Mouse (Mus musculus): ENCODE measurements around the gene Eif2s2. TPM values are rescaled to one million over a fixed set of nuclear protein-coding genes. Genes with fewer than 3 reads are reported as not detected.
A peak's percentile ranks its signal among the peaks of the same experiment; 100 is the strongest.

Eif2s2 gene
- total RNA-seq, 2 experiments from 2014 or later: 53.5 to 55.3 TPM

DNA sequence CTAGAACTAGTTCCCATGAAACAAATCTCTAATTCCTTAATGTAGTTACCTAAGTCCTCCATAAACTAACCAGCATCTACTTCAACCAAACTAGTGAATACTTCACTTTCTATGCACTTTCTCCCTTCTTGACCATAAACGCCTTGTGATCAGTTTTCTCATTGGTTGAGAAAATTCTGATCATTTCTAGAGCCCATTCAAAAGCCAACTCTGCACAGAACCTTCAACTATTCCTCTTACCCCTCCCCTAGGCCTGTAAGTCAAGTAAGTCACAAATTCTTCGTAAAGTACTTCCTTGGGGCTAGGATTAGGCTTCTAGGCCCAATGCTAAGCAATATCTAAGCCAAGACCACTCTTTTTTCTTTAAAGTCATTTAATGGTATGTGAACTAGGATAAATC is 1.1 kb downstream of the Eif2s2 start:
- no peak for DNase-seq

DNA sequence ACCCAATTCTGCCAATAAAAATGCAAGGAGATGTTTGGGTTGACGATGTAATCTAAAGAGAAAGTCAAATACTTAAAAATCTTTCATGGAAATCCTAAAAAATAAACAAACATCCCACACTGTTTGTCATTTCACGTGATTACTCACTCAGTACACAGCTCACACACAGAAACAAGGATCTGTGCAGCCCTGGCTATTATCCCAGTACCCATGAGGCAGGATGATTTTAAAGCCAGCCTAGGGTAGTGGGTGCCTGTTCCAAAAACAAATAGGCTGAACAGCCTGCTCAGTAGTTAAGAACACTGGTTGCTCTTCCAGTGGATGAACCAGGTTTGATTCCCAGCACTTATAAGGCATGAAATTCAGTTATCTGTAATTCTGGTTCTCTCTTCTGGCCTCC is 16.1 kb downstream of the Eif2s2 start:
- peak in 1 of 2 experiments; percentile 13 for DNase-seq

DNA sequence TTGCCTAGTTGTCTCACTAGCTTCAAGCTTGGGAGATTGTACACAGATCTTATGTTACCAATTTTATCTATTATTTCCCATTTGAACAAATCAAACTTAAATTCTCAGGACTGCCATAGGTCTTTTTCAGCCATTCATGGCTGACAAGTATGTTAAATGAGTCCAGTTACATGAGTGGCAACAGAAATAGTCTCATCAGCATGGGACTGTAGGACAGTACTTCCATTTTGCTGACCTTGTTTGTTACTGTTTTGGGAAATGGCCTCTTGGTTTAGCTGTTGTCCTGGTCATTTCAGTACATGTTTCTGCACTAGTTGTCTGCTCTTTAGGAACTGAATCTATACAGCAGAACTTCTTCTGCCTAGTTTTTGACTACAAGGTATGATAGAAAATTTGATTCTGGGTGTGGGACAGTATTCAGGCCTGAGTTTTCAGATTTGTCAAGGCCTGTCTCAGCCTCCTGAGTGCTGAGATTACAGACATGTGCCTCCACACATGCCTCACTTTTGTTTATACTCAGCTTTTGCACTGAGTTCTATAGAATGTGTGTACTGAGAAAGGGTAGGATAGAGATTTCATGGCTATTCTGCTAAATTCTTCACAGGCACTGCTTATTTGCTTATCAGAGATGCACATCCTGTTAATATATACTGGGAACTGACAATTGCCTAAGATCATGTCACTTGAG is 22.6 kb downstream of the Eif2s2 start:
- no peak for DNase-seq

GRCm38 (mm10) chr2:154868106-154868505 is 24.6 kb downstream of the Eif2s2 start:
- DNase-seq: no peak

DNA sequence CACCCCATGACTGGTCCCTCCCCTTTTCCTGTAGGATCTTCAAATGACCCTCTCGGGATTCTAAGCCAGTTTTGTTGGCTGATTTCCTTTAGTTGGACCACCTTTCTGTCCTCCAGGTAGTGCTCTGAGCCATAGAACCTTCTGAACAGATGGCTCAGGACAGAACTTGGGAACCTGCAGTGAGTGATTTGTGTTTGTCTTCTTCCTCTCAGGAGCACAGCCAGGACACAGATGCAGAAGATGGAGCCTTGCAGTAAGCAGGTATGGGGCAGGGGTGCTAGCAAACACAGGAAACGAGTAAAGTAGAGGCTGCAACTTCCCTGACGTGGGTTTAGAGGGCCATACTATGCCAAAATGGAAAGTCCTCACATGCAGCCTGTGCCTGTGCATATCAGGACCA is 27.0 kb downstream of the Eif2s2 start:
- DNase-seq: no peak

GRCm38 (mm10) chr2:154863672-154864071 is 29.1 kb downstream of the Eif2s2 start:
- DNase-seq: peak; percentile 11 to 18

DNA sequence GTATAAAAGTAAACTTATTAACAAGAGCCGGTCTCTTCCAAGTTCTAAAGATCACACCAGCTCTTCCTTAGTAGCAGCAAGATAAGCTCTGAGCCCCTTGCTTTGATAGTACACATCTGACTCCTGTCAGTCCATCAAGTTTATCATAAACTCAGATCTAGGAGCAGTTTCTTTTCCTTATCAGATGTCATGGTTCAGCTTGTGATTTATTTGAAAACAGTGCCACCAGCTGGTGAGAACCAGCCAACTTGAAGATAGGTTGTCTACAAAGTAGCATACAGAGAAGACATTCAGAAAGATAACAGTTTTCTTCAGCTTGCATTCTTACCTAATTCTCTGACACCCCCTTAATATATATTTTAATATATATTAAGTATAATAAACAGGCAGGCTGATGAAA is 37.4 kb downstream of the Eif2s2 start:
- DNase-seq: peak; percentile 18 to 43

- no peak for DNase-seq
Observed at GRCm38 (mm10) chr2:154848086-154848485, 44.6 kb downstream of the Eif2s2 start.

DNA sequence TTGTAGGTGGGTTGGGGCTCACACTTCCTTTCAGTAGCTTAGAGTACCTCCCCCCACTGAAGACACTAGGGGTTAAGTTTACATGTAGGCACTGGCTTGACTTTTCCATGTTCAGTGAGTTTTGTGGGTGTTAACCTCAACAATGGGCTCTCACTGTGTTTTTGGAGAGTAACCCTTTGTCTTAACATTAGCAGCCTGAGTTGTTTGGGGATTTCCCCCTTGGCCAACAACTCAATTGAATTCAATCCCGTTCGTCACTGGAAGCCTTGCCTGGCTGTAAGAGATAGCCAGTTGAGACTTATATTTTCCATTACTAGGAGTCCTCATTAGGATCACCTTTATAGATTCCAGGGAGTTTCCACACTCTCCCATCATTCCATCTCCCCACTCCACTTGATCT is 56.2 kb downstream of the Eif2s2 start:
- DNase-seq: no peak

DNA sequence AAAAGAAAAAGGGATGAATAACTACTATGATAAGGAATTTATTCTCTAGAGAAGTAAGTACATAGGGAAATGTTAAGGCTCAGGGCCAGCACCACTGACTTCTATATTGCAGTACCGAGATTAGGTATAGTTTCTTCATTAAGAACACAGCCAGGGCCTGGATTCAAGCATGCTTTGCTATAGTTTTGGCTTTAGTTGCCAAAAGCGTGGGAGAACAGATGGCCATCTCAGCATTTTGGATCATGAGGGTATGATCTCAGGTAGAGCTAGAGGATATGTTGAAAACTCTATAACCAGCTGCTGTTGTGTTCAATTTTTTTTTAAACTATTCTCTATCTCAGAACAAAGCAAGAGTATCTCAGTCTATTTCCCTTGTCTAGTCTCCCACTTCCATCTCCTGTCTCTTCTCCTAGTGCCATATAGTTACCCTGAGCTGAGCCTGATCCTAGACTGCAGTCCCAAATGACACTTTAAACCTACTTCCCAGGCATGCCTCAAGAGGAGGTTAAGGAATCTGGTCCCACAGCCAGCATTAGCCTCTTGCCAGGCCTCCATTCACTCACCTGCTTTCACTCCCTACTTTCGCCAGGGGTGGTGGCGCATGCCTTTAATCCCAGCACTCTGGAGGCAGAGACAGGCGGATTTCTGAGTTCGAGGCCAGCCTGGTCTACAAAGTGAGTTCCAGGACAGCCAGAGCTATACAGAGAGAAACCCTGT is 58.4 kb downstream of the Eif2s2 start:
- no peak for DNase-seq

DNA sequence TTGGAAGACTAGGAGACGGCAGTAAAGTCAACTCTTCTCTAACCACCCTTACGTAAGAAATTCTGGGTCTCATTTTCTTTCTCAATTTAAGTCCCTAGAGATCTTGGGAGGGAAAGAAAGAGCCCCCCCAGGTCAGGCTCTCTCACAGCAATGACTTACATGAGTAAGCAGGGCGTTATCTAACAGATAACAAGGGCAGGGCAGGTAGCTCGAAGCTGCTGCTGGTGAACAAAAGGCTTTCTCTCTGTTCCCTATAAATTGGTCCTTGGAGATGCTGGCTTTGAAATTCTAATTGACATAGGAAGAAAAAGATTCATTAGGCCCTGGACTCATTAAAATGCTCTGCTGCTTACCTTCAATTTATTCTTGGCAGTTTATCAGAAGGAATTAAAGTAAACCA is 60.3 kb downstream of the Eif2s2 start:
- no peak for DNase-seq

DNA sequence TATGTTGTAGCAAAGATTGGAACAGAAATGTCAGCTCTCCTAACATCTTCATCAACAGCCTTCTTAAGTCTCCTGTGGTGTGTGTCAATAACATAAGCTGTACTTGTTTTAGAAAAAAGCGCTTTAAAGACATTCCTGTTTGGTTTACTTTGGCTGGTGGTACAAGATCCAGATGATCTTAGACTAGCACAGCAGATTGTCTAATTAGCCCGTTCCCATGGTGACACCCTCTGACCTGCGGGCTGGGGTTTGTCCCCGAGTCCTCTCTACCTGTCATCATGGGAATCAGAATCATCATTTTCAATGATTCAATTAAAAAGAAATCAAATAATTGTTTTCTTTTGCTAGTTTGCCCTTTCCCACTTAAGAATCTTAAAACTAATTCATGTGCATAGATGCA is 65.2 kb downstream of the Eif2s2 start:
- no peak for DNase-seq

- no peak for DNase-seq
Observed at GRCm38 (mm10) chr2:154826054-154826538, 66.6 kb downstream of the Eif2s2 start.

Other genes starting within 250 kb of the Eif2s2 start
- gene Chmp4b, start 241.2 kb downstream of the Eif2s2 start, total RNA-seq (2021): 100 to 1,000 TPM; 212 to 220 TPM
- not detected for gene Gm14214, start 122.9 kb downstream of the Eif2s2 start, total RNA-seq (2021)
- 10 to 100 TPM; 66.5 to 67.0 TPM for gene Raly, start 101.8 kb downstream of the Eif2s2 start, total RNA-seq (2021)
- not detected for gene a, start 101.5 kb downstream of the Eif2s2 start, total RNA-seq (2021)
- gene Gm14226, start 125.3 kb upstream of the Eif2s2 start, total RNA-seq (2021): under 1 TPM; 0.27 to 0.30 TPM
- 10 to 100 TPM; 15.3 to 15.5 TPM for gene Ahcy, start 181.6 kb upstream of the Eif2s2 start, total RNA-seq (2021)
- gene Itch, start 240.6 kb upstream of the Eif2s2 start, total RNA-seq (2021): 10 to 100 TPM; 60.6 to 61.8 TPM

All from layer of hippocampus, postnatal 36 days (tissue).